9 mouse cellular contexts compared by ENCODE assay signal in the genomic region with DNA sequence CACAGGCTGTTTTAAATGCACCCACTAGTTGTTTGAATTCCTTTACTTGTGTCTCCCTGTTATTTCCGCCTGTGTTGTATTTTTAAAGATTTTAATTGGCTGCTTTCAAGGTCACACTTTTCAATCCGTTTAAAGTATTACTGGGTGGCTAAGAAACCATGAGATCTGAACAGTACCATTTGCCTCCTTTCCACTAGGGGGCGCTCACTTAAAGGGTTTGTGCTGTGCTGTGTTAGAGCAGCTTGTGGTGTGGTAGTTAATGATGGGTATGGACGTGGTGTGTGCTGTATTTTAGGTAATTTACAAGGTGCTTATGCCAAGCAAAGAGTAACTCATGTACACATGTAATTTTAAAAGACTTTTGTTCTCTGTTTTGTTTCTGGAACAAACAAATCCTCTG. TPM values are rescaled to one million over a fixed set of nuclear protein-coding genes. Genes with fewer than 3 reads are reported as not detected.
DNase-seq lines count a peak whose midpoint lies in the region; ATAC-seq lines count a peak whose summit lies in the region.
"Had no signal": no experiment of that assay in that cellular context is flagged by ENCODE, and none has a peak within 500 bp of the region (broad histone marks: within the 10 kb centered on the region; RNA-seq: fewer than 3 reads in every experiment).

No protein-coding gene starts in this region.

- 11% methylated on average over 4 of the region's 4 CpGs for WGBS in forebrain, embryonic 11.5 days
- WGBS in intestine, embryonic 16.5 days: 7% methylated on average over 4 of the region's 4 CpGs
- 8% methylated on average over 4 of the region's 4 CpGs for WGBS in midbrain, embryonic 12.5 days

- H3K4me1 ChIP-seq in forebrain, embryonic 11.5 days (replicated peaks; ENCODE audit: control insufficient read depth, insufficient read depth, low read length): peaks cover 2% of the 10 kb centered on the region; the same call in 1 of the 2 replicates
- 0 out of 2 replicates have a peak, but pooled peaks cover 6% of the 10 kb centered on the region for H3K4me1 ChIP-seq in intestine, embryonic 16.5 days (ENCODE audit: control insufficient read depth, insufficient read depth, low read length)
- peaks cover 3% of the 10 kb centered on the region for H3K4me1 ChIP-seq in midbrain, embryonic 12.5 days

- H3K27me3 ChIP-seq in forebrain, embryonic 11.5 days (ENCODE audit: control insufficient read depth, insufficient read depth, low read length): no peaks in the 10 kb centered on the region; the same call in 1 of the 2 replicates
- H3K27me3 ChIP-seq in intestine, embryonic 16.5 days (replicated peaks; ENCODE audit: control insufficient read depth, insufficient read depth, low read length): no peaks in the 10 kb centered on the region
- H3K27me3 ChIP-seq in midbrain, embryonic 12.5 days: peaks cover 10% of the 10 kb centered on the region
- H3K27me3 ChIP-seq in splenic B cell, adult 2 months (ENCODE audit: control insufficient read depth, insufficient read depth, low read length, poor library complexity, severe bottlenecking): no peaks in the 10 kb centered on the region

- no peaks in the 10 kb centered on the region for H3K9me3 ChIP-seq in forebrain, embryonic 11.5 days (ENCODE audit: control insufficient read depth, low read length)
- no peaks in the 10 kb centered on the region for H3K9me3 ChIP-seq in intestine, embryonic 16.5 days (ENCODE audit: control insufficient read depth, low read length)
- no peaks in the 10 kb centered on the region for H3K9me3 ChIP-seq in midbrain, embryonic 12.5 days

- H3K9ac ChIP-seq in forebrain, embryonic 11.5 days (ENCODE audit: low read length): no peak overlapping the region
- H3K9ac ChIP-seq in intestine, embryonic 16.5 days (ENCODE audit: low read depth, low read length): no peak overlapping the region
- H3K9ac ChIP-seq in midbrain, embryonic 12.5 days (replicated peaks): no peak overlapping the region

- intact Hi-C loops in left cerebral cortex, postnatal 36 days (cut with DNase I): no loop called here

- no peak for ATAC-seq in forebrain, embryonic 11.5 days (replicated peaks; ENCODE audit: low FRiP score)
- ATAC-seq in intestine, embryonic 16.5 days: peak; percentile 68; the same call in 1 of the 2 replicates
- ATAC-seq in midbrain, embryonic 12.5 days (ENCODE audit: low FRiP score, low read depth): peak; percentile 25; the same call in 1 of the 2 replicates

- H3K36me3 ChIP-seq in forebrain, embryonic 11.5 days (ENCODE audit: control insufficient read depth, insufficient read depth, low read length): no peaks in the 10 kb centered on the region; the same call in none of the 2 replicates
- peaks cover 10% of the 10 kb centered on the region; the same call in 1 of the 2 replicates for H3K36me3 ChIP-seq in intestine, embryonic 16.5 days (ENCODE audit: control insufficient read depth, insufficient read depth, low read length)
- peaks cover 40% of the 10 kb centered on the region for H3K36me3 ChIP-seq in midbrain, embryonic 12.5 days
- peaks cover 5% of the 10 kb centered on the region for H3K36me3 ChIP-seq in splenic B cell, adult 2 months (ENCODE audit: control insufficient read depth, insufficient read depth, low read length, poor library complexity, severe bottlenecking)

- no peak overlapping the region for H3K27ac ChIP-seq in forebrain, embryonic 11.5 days (ENCODE audit: low read depth, low read length)
- no peak overlapping the region for H3K27ac ChIP-seq in intestine, embryonic 16.5 days (ENCODE audit: low read length)
- no peak overlapping the region for H3K27ac ChIP-seq in midbrain, embryonic 12.5 days (replicated peaks)

- no peak overlapping the region for H3K4me2 ChIP-seq in forebrain, embryonic 11.5 days (ENCODE audit: low read depth, low read length, severe bottlenecking)
- H3K4me2 ChIP-seq in intestine, embryonic 16.5 days (ENCODE audit: low read depth, low read length): no peak overlapping the region
- H3K4me2 ChIP-seq in midbrain, embryonic 12.5 days (replicated peaks): no peak overlapping the region

- no peak overlapping the region for H3K4me3 ChIP-seq in forebrain, embryonic 11.5 days (ENCODE audit: low read depth, low read length)
- H3K4me3 ChIP-seq in intestine, embryonic 16.5 days (ENCODE audit: low read length): no peak overlapping the region
- H3K4me3 ChIP-seq in midbrain, embryonic 12.5 days: no peak overlapping the region
- H3K4me3 ChIP-seq: erythroblast, embryonic 14.5 days had no signal

- DNase-seq in ovary, postnatal 36 days (ENCODE audit: low spot score): peak; percentile 37
- no peak for DNase-seq in ovary, postnatal 10 days (ENCODE audit: low spot score)
- DNase-seq in c-Kit-positive CD71-negative TER-119-negative erythroid progenitor cells, embryonic 14.5 days (ENCODE audit: low read depth): peak; percentile 55
- peak; percentile 65 for DNase-seq in forebrain, embryonic 11.5 days (ENCODE audit: low spot score)
- peak; percentile 20 to 55 for DNase-seq in left cerebral cortex, postnatal 36 days (ENCODE audit: low spot score in 2 of 2)
- DNase-seq in splenic B cell, adult 2 months (ENCODE audit: low read depth, low spot score): peak; percentile 77

RNA-seq across cellular contexts. Expression of a gene that starts 2.8 kb away (rescaled TPM):
- 67.2 and 71.4 TPM in 2 replicates for polyA plus RNA-seq in forebrain, embryonic 11.5 days (2014; fragmentation: Nextera tagmentation; extraction: Ambion mirVana)
- polyA plus RNA-seq in intestine, embryonic 16.5 days (2015; fragmentation: Nextera tagmentation; extraction: Ambion mirVana): 72.0 and 80.0 TPM in 2 replicates
- 10 to 100 TPM; 28.0 to 32.6 TPM for total RNA-seq in left cerebral cortex, postnatal 36 days (2021)
- 72.7 and 73.4 TPM in 2 replicates for polyA plus RNA-seq in midbrain, embryonic 12.5 days (2016; fragmentation: Nextera tagmentation; extraction: Ambion mirVana)

RNA-seq across cellular contexts. Expression of a gene that starts 13.7 kb away (rescaled TPM):
- polyA plus RNA-seq in forebrain, embryonic 11.5 days (2014; fragmentation: Nextera tagmentation; extraction: Ambion mirVana): 0.48 and 0.75 TPM in 2 replicates
- polyA plus RNA-seq in intestine, embryonic 16.5 days (2015; fragmentation: Nextera tagmentation; extraction: Ambion mirVana): 0.66 TPM in 2 replicates
- total RNA-seq in left cerebral cortex, postnatal 36 days (2021): 1 to 10 TPM in 1 of 2 experiments, under 1 TPM in 1; 0.94 to 1.9 TPM
- polyA plus RNA-seq in midbrain, embryonic 12.5 days (2016; fragmentation: Nextera tagmentation; extraction: Ambion mirVana): 0.73 and 0.77 TPM in 2 replicates
- polyA plus RNA-seq: erythroblast, embryonic 14.5 days had no signal

RNA-seq across cellular contexts. Expression of a gene that starts 28.9 kb away (rescaled TPM):
- 0.75 and 1.3 TPM in 2 replicates for polyA plus RNA-seq in forebrain, embryonic 11.5 days (2014; fragmentation: Nextera tagmentation; extraction: Ambion mirVana)
- polyA plus RNA-seq in intestine, embryonic 16.5 days (2015; fragmentation: Nextera tagmentation; extraction: Ambion mirVana): 2.3 and 2.4 TPM in 2 replicates
- total RNA-seq in left cerebral cortex, postnatal 36 days (2021): under 1 TPM in 1 of 2 experiments, not detected in 1; 0.48 TPM
- polyA plus RNA-seq in midbrain, embryonic 12.5 days (2016; fragmentation: Nextera tagmentation; extraction: Ambion mirVana): 0.70 and 0.99 TPM in 2 replicates
- polyA plus RNA-seq: erythroblast, embryonic 14.5 days had no signal
